Mouse (Mus musculus): ENCODE results near the gene Bola1. TPM values are rescaled to one million over a fixed set of nuclear protein-coding genes. Genes with fewer than 3 reads are reported as not detected.
"Not testable (repeated sequence)": the region's sequence is repeated elsewhere in the genome, so short reads cannot be mapped to it uniquely, and the experiment has no call there.

The Bola1 gene
- polyA plus RNA-seq, 1 experiment, result 47.6 TPM

DNA sequence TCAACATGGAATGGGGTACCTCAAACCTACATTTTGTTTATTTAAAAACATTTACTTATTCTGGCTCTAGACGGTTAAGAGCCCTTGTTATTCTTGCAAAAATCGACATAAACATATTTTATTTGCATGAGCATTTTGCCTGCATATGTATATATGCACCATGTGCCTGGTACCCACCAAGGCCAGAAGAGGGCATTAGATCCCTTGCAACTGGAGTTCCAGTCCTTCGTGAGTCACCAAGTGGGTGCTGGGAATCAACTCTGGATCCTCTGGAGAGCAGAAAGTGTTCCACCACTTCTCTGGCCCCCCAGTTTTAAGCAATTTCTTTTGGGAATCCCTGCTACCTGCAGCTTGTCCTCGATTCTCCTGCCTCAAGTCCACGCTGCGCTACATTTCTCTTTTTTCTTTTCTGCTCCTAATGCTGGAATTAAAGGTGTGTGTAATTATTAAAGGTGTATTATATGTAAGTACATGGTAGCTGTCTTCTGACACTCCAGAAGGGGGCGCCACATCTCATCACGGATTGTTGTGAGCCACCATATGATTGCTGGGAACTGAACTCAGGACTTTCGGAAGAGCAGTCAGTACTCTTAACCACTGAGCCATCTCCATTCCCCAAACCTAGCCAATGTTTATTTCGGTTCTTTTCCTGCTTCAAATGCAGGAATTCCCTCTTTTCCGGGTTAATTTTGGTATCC is 23.7 kb downstream of the Bola1 start:
- 92% methylated on average over 11 of the region's 11 CpGs for WGBS
- no peak for DNase-seq (ENCODE audit: low read depth, low spot score)

DNA sequence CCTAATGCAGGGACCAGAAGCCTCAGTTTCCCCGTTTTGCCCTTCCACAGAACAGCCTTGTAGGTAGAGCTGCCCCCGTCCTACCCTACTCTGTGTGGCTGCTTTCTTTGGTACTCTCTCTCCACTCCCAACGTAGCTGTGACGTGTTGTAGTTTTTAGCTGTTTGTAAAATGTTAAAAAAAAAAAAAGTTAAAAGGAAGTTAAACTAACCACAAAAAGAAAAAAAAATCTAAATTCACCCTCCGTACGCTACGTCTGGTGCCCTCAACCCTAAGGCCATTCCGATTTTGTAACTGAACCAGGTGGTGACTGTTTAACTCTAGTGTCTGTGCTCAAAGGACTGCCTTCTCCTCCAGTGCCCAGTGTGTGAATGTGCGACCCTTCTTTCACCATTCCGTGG is 24.5 kb downstream of the Bola1 start:
- no peak for DNase-seq (ENCODE audit: low read depth, low spot score)
- 84% methylated on average over 10 of the region's 10 CpGs for WGBS

DNA sequence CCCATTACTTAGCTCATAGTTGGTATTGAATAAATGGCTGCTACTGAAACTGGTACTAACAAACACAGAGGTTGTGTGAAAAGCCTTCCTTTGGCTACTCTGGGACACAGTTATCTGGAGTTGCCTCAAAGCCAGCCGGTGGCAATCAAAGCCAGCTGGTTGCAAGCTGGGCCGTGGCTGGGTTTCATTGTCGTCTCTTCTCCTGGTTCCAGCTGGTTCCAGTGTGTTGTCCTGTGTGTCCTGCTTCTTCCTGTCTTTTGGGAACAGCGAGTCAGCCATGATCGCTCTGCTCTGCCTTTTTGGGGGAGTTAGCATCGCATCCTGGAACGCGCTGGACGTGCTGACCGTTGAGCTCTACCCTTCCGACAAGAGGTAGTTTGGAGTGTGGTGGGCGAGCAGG is 26.5 kb downstream of the Bola1 start:
- no peak for DNase-seq (ENCODE audit: low read depth, low spot score)
- 60% methylated on average over 12 of the region's 12 CpGs for WGBS

DNA sequence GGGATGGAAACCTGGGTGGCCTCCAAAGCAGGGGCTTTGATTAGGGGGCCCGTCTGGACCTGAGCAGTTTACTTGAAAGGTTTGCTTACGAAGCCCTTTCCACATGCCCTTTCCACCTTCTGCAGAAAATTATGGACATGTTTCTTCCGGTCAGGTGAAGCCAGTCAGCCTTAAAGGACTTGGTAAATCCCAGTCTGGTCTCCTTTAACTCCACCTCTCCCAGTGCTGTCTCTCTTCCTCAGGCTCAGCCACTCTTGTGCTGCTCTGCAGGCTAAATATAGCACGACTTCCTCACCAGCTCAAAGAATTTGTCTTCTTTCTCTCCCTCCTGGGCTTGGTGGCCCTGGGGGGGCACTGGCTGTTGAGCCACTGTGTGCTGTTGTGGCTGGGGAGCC is 37.1 kb downstream of the Bola1 start:
- WGBS, result 38% methylated on average over 4 of the region's 4 CpGs
- no peak for DNase-seq (ENCODE audit: low read depth, low spot score)

DNA sequence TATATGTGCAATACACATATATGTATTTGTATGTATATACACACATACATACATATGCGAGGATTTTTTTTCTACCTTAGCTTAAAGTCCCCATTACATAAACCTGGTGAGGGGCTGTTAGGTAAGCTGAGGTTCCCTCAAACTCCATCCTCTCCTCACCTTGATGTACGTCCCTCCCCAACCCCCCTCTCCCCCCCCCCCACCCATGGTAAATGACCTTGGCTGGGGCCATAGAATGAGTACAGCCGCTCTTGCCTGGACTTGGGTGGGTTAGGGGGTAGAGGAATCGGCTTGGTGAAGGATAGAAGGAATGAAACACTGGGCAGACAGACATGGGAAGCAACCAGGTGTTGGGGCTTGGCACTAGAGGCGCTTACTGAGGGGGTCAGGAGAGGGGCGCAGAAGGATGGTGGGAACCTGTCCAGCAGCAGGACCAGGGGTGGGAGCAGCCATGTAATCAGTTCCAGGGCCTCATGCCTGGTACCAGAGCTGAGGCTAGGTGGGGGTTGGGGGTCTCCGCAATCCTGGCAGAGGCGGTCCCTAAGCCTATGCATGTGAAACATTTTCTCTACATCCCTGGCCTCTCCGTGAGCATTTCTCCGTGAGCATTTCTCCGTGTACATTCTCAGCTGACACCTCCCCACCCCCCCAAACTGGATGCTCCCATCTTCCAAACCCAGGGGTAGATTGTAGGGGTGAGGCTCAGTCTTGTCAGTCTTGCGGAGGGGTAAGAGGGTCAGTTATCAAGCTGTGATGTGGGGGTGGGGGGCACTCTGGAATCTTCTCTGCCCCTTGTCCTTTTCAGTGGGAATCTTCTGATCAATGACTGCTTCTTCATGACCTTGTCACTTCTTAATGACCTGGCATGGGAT is 37.8 kb downstream of the Bola1 start:
- 45% methylated on average over 12 of the region's 12 CpGs for WGBS
- DNase-seq (ENCODE audit: low read depth, low spot score), result no peak

DNA sequence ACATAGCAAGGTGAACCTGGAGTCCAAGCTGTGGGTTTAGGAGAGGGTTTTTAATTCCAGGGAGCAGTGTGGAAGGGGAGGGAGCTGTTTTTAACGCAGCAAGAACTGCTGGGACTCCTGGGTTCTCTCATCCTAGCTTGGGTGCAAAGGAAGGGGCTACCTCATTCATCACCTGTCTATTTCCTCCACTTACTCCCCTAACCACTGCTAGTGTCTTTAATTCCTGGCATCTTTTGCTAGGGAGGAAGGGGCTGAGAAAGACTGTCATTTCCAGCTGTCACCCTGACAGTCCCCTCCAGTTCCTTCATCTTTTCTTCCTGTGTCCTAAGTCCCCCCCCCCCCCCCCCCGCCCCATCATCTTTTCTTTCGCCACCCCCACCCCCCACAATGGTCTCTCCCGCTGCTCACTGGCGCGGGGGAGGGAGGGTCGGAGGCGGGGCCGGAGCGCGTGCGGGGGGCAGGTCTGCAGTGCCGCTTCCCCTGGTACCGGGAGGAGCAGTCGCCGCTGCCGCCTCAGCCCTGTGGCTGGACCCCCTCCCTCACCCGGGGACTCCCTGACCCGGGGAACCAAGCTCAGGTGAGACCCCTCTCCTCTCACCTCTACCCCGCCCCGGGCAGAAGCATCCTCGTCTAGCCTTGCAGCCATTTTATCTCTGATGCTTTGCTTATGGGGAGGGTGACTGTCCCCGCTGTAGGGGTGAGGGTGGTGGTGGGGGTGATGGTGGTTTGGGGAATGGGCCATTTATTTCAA is 38.6 kb downstream of the Bola1 start, which contains the start of gene Sv2a:
Gene Sv2a (plus strand): TSS at position 425 of the 751 bp plus-strand sequence.
- WGBS, result 1% methylated on average over 20 of the region's 23 CpGs
- DNase-seq (ENCODE audit: low read depth, low spot score), result no peak

DNA sequence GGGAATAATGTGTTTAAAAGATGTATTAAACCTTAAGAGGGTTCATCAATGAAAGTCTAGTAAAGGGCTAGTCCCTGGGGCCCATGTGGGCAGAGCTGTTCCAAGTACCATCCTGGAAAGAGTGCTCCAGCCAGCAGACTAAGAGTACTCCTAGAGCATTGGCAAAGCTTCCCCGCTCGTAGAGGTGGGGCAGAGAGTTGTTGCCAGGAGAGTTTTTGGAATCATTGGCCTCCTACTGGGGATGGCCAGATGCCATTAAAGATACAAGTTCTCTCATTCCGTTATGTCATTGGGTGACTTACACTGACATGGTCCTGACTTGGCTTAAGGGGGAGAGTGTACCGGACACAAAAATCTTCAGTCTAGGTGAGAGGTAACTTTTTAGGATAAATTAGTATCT is 40.0 kb downstream of the Bola1 start:
- no peak for DNase-seq (ENCODE audit: low read depth, low spot score)
- WGBS, result 45% methylated on average over 4 of the region's 4 CpGs

DNA sequence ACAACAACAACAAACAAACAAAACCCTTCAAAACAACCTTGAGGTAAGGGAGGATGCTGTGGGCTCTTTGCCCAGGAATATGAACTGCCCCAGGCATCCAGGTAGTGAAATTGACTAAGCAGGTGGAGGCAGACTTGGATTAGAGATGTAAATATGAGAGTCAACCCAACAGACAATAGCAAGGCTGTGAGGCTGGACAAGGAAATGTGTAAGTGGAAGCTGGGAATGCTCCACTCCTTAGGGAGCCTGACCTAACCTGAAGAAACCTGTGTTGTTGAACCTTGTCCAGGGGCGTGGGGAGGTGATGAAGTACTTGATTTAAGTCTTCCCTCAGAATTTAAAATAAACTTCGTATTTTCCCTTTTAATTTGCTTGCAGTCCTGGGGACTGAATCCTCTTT is 40.6 kb downstream of the Bola1 start:
- DNase-seq (ENCODE audit: low read depth, low spot score), result no peak
- WGBS, result 57% methylated on average over 2 of the region's 2 CpGs

DNA sequence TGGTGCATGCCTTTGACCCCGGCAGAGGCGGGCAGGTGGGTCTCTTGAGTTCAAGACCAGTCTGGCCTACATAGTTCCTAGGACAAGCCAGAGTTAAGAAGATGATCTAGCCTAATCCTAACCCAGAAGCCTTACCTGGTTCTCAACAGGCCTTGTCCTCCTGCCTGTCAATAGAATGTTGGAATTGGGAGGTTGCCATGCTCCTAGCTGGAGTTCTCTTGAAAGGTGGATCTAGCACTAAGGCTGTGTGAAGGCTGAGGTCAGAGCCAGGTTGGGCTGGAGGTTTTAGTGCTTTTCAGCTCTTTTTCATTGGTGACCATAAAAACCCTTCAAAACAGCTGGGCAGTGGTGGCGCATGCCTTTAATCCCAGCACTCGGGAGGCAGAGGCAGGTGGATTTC is 41.1 kb downstream of the Bola1 start:
- 87% methylated on average over 4 of the region's 4 CpGs for WGBS

DNA sequence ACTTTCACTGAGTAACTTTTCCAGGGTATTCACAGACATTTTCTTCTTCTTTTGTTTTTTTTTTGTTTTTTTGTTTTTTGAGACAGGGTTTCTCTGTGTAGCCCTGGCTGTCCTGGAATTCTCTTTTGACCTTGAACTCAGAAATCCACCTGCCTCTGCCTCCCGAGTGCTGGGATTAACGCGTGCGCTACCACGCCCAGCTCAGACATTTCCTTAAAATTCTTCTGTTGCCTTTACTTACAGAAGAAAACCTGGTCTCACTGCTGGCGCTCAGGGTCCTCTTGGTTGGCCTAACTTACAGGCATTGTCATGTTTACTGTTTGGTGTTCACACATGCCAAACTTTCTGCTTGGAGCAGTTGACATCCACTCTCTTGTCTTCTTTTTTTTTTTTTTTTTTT is 44.3 kb downstream of the Bola1 start:
- no peak for DNase-seq (ENCODE audit: low read depth, low spot score)
- WGBS, result 89% methylated on average over 6 of the region's 6 CpGs

More for the DNA sequence above, 41.1 kb downstream of the Bola1 start:
- DNase-seq (ENCODE audit: low read depth, low spot score), result no peak

DNA sequence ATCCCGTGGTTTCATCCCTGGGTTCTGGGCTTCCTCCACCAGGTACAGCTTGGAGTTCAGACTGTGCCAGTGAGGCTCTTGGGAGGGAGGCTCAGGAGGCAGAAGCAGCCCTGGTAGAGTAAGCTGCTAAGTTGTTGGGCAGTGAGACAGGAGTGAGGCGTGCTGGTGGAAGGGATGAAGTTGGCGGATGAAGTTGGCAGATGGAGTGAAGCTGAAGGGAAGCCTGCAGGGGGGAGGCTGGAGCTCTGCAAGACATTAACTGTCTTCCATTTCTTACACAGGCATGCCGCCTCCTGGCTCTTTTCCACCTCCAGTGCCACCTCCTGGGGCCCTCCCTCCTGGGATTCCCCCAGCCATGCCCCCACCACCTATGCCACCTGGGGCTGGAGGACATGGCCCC is 45.5 kb downstream of the Bola1 start:
- 92% methylated on average over 4 of the region's 4 CpGs for WGBS
- not testable (repeated sequence) for DNase-seq (ENCODE audit: low read depth, low spot score)

DNA sequence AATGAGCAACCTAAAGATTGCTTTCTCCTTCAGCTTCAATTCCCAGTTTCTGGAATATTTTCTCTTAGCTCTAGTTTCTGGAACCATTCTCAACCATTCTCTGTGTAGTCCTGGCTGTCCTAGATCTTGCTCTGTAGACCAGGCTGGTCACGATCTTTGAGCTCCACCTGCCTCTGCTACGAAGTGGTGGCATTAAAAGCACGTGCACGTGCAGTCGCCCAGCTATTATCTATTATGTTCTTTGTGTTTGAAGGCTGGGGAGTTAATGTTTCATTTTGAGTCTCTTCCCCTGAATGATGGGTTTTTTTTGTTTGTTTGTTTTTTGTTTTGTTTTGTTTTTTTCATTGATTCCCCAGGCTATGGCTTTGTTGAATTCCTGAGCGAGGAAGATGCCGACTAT is 46.3 kb downstream of the Bola1 start:
- no peak for DNase-seq (ENCODE audit: low read depth, low spot score)
- 30% methylated on average over 7 of the region's 7 CpGs for WGBS

DNA sequence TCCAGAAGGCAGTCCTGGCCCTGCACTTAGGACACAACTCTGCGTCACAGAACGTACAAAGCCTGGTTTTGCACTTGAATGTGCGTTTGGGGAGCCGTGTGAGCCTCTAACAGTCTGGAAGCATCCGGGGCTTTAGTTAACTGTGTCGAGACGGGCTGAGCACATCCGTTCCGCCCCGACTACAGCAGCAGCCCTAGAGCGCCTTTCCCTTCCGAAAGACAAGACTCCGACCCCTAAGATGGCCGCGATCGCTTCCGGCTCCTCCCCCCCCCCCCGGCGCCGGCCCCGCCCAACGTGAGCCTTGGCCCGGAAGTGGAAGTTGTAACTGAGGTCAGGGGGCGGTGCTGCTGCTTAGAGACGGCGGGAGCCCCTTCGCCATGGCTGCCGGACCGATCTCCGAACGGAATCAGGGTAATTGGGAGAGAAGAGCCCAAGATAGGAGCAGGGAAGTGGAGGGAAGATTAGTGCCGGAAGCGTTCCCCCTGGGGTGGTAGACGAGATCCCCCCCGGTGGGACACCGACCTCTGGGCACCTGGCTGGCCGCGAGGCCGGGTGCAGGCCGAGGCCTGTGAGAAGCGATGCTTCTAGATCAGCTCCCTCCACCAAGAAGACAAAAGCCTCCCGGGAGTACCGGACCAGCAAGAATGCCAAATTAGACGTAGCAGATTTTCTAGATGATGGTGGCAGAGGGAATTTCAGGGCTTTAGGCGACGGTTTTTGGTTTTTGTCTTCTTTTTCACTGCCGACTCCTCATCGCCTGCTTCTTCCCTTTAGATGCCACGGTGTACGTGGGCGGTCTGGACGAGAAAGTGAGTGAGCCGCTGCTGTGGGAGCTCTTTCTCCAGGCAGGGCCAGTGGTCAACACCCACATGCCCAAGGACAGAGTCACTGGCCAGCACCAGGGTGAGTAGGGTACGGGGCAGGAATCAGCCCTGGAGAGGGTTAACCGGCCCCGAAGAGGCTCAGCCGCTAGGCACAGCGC is 47.0 kb downstream of the Bola1 start, which contains the start of gene Sf3b4:
Gene Sf3b4 (plus strand): TSS at position 136 of the 982 bp plus-strand sequence.
- WGBS, result under 1% methylated on average over 58 of the region's 58 CpGs
- DNase-seq (ENCODE audit: low read depth, low spot score), result peak; percentile 63

DNA sequence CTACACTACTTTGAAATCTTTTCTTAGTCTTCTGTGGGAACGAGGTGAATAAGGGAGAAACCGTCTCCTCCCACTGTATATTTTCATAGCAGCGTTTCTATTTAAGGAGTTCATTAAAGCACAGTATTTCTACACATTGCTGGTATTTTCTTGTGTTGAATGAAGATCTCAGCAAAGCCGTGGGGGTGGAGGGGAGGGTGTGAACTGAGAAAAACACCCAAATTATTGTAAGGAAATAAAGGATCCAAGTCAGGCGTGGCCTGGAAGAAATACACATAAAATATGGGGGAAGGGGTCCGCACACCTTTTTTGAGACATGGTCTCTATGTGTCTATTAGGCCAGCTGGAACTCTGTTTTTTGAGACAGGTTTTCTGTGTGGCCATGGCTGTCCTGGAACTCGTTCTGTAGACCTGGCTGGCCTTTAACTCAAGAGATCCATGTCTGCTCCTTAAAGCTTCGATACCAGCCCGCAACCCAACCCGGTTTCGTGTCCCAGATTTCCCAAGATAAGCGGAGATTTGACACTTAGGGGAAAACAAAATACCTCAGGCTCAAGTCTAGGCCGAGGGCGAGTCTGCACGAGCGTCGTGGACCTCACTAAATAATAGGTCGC is 47.8 kb downstream of the Bola1 start:
- WGBS, result 8% methylated on average over 18 of the region's 18 CpGs
- DNase-seq (ENCODE audit: low read depth, low spot score), result peak; percentile 48

DNA sequence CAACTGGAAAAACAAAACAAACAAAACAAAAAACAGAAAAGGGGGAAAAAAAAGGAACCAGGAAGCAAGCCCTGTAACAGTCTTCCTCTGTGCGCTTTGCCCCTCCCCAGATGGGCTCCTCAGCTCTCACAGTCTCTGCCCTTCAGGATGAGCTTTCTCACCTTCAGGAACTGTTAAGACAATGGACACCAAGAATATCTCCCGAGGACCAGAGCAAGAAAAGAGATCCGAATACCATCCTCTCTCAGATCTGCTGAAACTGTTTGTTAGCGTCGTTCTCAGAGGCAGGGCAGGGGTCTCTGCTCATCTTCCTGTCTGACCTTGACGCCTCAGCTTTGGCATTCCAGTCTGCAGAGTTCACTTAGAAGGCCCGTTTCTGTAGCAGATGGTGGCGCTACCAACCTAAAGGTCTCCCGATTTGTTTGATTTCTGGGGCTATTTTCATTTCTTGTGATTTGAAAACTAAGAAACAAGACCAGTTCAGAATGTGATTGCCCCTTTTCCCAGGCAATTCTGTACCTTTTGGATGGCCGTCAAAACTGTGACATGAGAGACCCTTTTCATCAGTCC is 48.4 kb downstream of the Bola1 start:
- WGBS, result 49% methylated on average over 10 of the region's 10 CpGs
- no peak for DNase-seq (ENCODE audit: low read depth, low spot score)

DNA sequence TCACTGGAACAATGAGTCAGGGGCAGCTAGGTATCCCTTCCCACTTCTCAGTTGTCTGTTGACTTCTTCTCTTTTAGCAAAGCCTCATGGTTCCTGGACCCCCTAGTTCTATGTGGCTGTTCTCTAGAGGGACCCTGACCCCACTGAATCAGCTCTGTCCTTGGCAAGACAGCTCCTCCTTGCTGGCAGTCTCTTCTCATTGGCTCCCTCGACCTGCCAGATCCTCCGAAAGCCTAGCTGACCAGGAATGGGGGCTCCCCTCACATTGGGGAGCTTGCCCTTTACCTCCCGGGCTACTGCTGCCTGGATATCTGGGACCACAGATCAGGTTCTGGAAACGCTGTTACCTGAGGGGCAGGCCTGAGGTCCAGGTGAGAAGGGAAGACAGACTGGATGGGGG is 49.2 kb downstream of the Bola1 start:
- 88% methylated on average over 4 of the region's 4 CpGs for WGBS
- no peak for DNase-seq (ENCODE audit: low read depth, low spot score)

DNA sequence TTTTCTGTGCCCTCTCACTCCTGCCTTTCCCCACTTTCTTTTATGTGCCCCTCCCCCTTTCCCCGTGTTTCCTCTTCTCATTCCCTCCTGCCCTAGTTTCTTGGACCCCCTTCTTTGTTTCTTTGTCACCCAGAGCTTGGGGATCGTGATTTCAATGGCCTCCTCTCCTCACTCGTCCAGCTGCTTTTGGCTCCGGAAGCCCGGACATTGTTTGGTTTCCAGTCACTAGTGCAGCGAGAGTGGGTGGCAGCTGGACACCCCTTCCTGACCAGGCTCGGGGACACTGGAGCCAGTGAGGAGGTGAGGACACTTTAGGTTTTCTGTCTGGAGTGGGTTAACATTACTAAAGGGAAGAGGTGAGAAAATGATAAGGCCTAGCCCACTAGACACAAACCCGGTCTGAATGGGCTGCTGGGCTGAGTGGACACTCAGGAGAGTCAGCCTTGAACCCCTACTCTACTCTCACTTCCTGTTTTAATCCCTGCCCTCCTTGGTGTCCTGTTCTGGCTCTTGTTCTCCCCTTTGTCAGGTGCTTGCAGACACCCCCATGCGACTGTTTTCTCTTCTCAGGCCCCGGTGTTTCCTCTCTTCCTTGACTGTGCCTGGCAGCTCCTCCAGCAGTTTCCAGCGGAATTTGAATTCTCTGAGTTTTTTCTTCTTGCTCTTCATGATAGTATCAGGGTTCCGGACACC is 50.9 kb downstream of the Bola1 start:
- WGBS, result 72% methylated on average over 12 of the region's 12 CpGs
- no peak for DNase-seq (ENCODE audit: low read depth, low spot score)

DNA sequence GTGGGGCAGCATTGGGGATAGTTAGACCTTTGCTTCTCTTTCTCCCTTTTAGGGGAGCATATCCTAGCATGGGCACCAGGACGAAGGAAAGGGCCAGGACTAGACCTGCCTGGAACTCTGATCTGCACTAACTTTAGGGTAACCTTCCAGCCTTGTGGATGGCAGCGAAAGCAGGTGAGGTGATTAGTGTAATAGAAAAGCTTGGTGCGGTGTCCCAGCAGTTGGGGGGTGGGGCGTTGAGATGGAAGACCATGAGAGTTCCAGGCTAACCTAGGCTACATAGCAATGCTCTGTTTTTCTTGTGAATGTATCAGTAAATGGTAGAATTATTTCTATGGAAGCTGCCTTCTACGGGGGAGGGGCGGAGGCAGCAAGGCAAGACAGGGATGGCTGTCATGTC is 56.5 kb downstream of the Bola1 start:
- 84% methylated on average over 6 of the region's 6 CpGs for WGBS
- DNase-seq (ENCODE audit: low read depth, low spot score), result no peak
